Mouse (Mus musculus) CH12.LX (cell line): Measurements from ENCODE around the gene A730061H03Rik. TPM values are rescaled to one million over a fixed set of nuclear protein-coding genes. Genes with fewer than 3 reads are reported as not detected.

Experiments
- DNase-seq: peaks from one replicate; pipeline ENCODE4 v3.0.0-alpha.2; 2013; ENCODE audit errors: extremely low read depth
- H3K27ac ChIP-seq: 2 replicates; pipeline ENCODE4 v1.5.1; 2012; ENCODE audit warnings: low read depth, mild to moderate bottlenecking, control low read depth, moderate library complexity; ENCODE audit not compliant: insufficient read depth
- H3K27me3 ChIP-seq: replicated peaks from 2 replicates; pipeline ENCODE3; 2012; ENCODE audit warnings: inconsistent platforms
- H3K36me3 ChIP-seq, 2 experiments: replicated peaks in 1 of 2; 2 replicates each; pipeline versions ENCODE3 to v1.6.1; 2012; ENCODE audit warnings: inconsistent platforms in 1 of 2, low read length in 1 of 2, mild to moderate bottlenecking in 1 of 2, mixed read lengths in 1 of 2, moderate library complexity in 1 of 2; ENCODE audit not compliant: control insufficient read depth in 1 of 2, insufficient read depth in 1 of 2
- H3K4me1 ChIP-seq, 2 experiments: 2 replicates each; pipeline ENCODE4 v1.6.1; 2012; ENCODE audit warnings: inconsistent platforms in 1 of 2, moderate library complexity in 1 of 2; ENCODE audit not compliant: insufficient read depth in 2 of 2, control insufficient read depth in 1 of 2
- H3K4me2 ChIP-seq: 2 replicates; pipeline ENCODE4 v1.6.1; 2012; ENCODE audit warnings: low read depth, mild to moderate bottlenecking, control low read depth; ENCODE audit not compliant: poor library complexity, insufficient read depth, severe bottlenecking
- H3K4me3 ChIP-seq, 3 experiments: fragments of 150-350 bp in 1 of 3; sonication (generic) in 1 of 3; replicated peaks in 1 of 3; 2 replicates each; pipeline versions ENCODE3 to v1.5.1; 2011 to 2012; ENCODE audit warnings: low read depth in 2 of 3, low read length in 2 of 3, mild to moderate bottlenecking in 2 of 3, moderate library complexity in 2 of 3, control low read depth in 1 of 3, improper control_type of control experiment in 1 of 3, inconsistent platforms in 1 of 3, mixed read lengths in 1 of 3; ENCODE audit not compliant: poor library complexity in 1 of 3
- H3K79me2 ChIP-seq: replicated peaks from 2 replicates; pipeline ENCODE4 v1.6.1; 2012; ENCODE audit warnings: mild to moderate bottlenecking, moderate library complexity; ENCODE audit not compliant: control insufficient read depth, poor library complexity, insufficient read depth, severe bottlenecking; ENCODE audit errors: extremely low read depth
- H3K9ac ChIP-seq: 2 replicates; pipeline ENCODE4 v1.6.1; 2012; ENCODE audit warnings: low read depth, mild to moderate bottlenecking, control low read depth, moderate library complexity; ENCODE audit not compliant: insufficient read depth
- H3K9me3 ChIP-seq: replicated peaks from 2 replicates; pipeline ENCODE3; 2012; ENCODE audit warnings: low read length, inconsistent platforms, mixed read lengths
- BHLHE40 ChIP-seq: IDR thresholded peaks from 2 replicates; pipeline ENCODE4 v1.6.1; 2011; ENCODE audit warnings: mild to moderate bottlenecking, low read depth, low read length, improper control_type of control experiment
- CTCF ChIP-seq, 2 experiments: IDR thresholded peaks in 1 of 2; conservative IDR thresholded peaks in 1 of 2; 2 replicates each; pipeline ENCODE4 v1.5.1; 2011 to 2012; ENCODE audit warnings: low read depth in 2 of 2, low read length in 2 of 2, improper control_type of control experiment in 1 of 2, inconsistent platforms in 1 of 2, mild to moderate bottlenecking in 1 of 2, moderate library complexity in 1 of 2
- E2F4 ChIP-seq: IDR thresholded peaks from 2 replicates; pipeline ENCODE4 v1.6.1; 2011; ENCODE audit warnings: low read depth, low read length, improper control_type of control experiment; ENCODE audit not compliant: insufficient replicate concordance
- ELF1 ChIP-seq: IDR thresholded peaks from 2 replicates; pipeline ENCODE4 v1.6.1; 2014; ENCODE audit warnings: low read depth, mild to moderate bottlenecking, inconsistent platforms, low read length, improper control_type of control experiment
- ETS1 ChIP-seq: conservative IDR thresholded peaks from 2 replicates; pipeline ENCODE4 v1.6.1; 2012; ENCODE audit warnings: low read depth, mild to moderate bottlenecking, inconsistent platforms, low read length, improper control_type of control experiment, moderate library complexity
- GABPA ChIP-seq: IDR thresholded peaks from 2 replicates; pipeline ENCODE4 v1.6.1; 2012; ENCODE audit warnings: low read depth, low read length, improper control_type of control experiment, inconsistent platforms; ENCODE audit not compliant: insufficient replicate concordance
- HCFC1 ChIP-seq: IDR thresholded peaks from 2 replicates; pipeline ENCODE4 v1.6.1; 2012; ENCODE audit warnings: low read depth, mild to moderate bottlenecking, inconsistent platforms, low read length, improper control_type of control experiment
- IRF4 ChIP-seq: IDR thresholded peaks from 2 replicates; pipeline ENCODE4 v1.6.1; 2014; ENCODE audit warnings: low read depth, mild to moderate bottlenecking, inconsistent platforms, low read length, improper control_type of control experiment
- JUN ChIP-seq: IDR thresholded peaks from 2 replicates; pipeline ENCODE4 v1.6.1; 2011; ENCODE audit warnings: low read depth, mild to moderate bottlenecking, low read length, improper control_type of control experiment, moderate library complexity; ENCODE audit not compliant: insufficient read depth
- JUND ChIP-seq: conservative IDR thresholded peaks from 2 replicates; pipeline ENCODE4 v1.6.1; 2011; ENCODE audit warnings: low read depth, low read length, improper control_type of control experiment
- KAT2A ChIP-seq: IDR thresholded peaks from 2 replicates; pipeline ENCODE4 v1.6.1; 2012; ENCODE audit warnings: low read length, improper control_type of control experiment, inconsistent platforms; ENCODE audit not compliant: insufficient replicate concordance
- MAFK ChIP-seq: IDR thresholded peaks from 2 replicates; pipeline ENCODE4 v1.6.1; 2011; ENCODE audit warnings: low read length, improper control_type of control experiment; ENCODE audit not compliant: insufficient replicate concordance
- MAX ChIP-seq: IDR thresholded peaks from 2 replicates; pipeline ENCODE4 v1.6.1; 2011; ENCODE audit warnings: low read length, improper control_type of control experiment
- MXI1 ChIP-seq: IDR thresholded peaks from 2 replicates; pipeline ENCODE4 v1.6.1; 2011; ENCODE audit warnings: mild to moderate bottlenecking, low read depth, low read length, improper control_type of control experiment
- MYC ChIP-seq: IDR thresholded peaks from 2 replicates; pipeline ENCODE4 v1.6.1; 2011; ENCODE audit warnings: low read depth, mild to moderate bottlenecking, improper control_type of control experiment, low read length
- NELFE ChIP-seq: IDR thresholded peaks from 2 replicates; pipeline ENCODE4 v1.6.1; 2011; ENCODE audit warnings: low read depth, low read length, improper control_type of control experiment
- NRF1 ChIP-seq: IDR thresholded peaks from 2 replicates; pipeline ENCODE4 v1.6.1; 2014; ENCODE audit warnings: low read depth, mild to moderate bottlenecking, inconsistent platforms, low read length, improper control_type of control experiment, moderate library complexity
- PAX5 ChIP-seq: IDR thresholded peaks from 2 replicates; pipeline ENCODE4 v1.6.1; 2012; ENCODE audit warnings: low read length, inconsistent platforms, mixed read lengths
- POLR2A ChIP-seq: IDR thresholded peaks from 2 replicates; pipeline ENCODE4 v1.6.1; 2011; ENCODE audit warnings: low read depth, mild to moderate bottlenecking, improper control_type of control experiment, low read length
- RAD21 ChIP-seq: IDR thresholded peaks from 2 replicates; pipeline ENCODE4 v1.6.1; 2011; ENCODE audit warnings: low read depth, mild to moderate bottlenecking, low read length, improper control_type of control experiment, moderate library complexity
- RCOR1 ChIP-seq: conservative IDR thresholded peaks from 2 replicates; pipeline ENCODE4 v1.6.1; 2012; ENCODE audit warnings: low read depth, mild to moderate bottlenecking, inconsistent platforms, low read length, improper control_type of control experiment
- SIN3A ChIP-seq: IDR thresholded peaks from 2 replicates; pipeline ENCODE4 v1.6.1; 2012; ENCODE audit warnings: low read length, improper control_type of control experiment, inconsistent platforms
- SMC3 ChIP-seq: IDR thresholded peaks from 2 replicates; pipeline ENCODE4 v1.6.1; 2011; ENCODE audit warnings: low read depth, low read length, improper control_type of control experiment
- TBP ChIP-seq: conservative IDR thresholded peaks from 2 replicates; pipeline ENCODE4 v1.6.1; 2011; ENCODE audit warnings: low read depth, low read length, improper control_type of control experiment
- TCF12 ChIP-seq: IDR thresholded peaks from 2 replicates; pipeline ENCODE4 v1.6.1; 2014; ENCODE audit warnings: low read depth, mild to moderate bottlenecking, inconsistent platforms, low read length, improper control_type of control experiment
- UBTF ChIP-seq: IDR thresholded peaks from 2 replicates; pipeline ENCODE4 v1.6.1; 2012; ENCODE audit warnings: low read depth, mild to moderate bottlenecking, inconsistent platforms, low read length, improper control_type of control experiment, moderate library complexity
- USF1 ChIP-seq: IDR thresholded peaks from 2 replicates; pipeline ENCODE4 v1.6.1; 2014; ENCODE audit warnings: low read depth, mild to moderate bottlenecking, inconsistent platforms, low read length, improper control_type of control experiment
- ZC3H11A ChIP-seq: IDR thresholded peaks from 2 replicates; pipeline ENCODE4 v1.6.1; 2012; ENCODE audit warnings: low read depth, mild to moderate bottlenecking, inconsistent platforms, low read length, improper control_type of control experiment
- ZKSCAN1 ChIP-seq: IDR thresholded peaks from 2 replicates; pipeline ENCODE4 v1.6.1; 2012; ENCODE audit warnings: low read depth, inconsistent platforms, low read length, improper control_type of control experiment, borderline replicate concordance
- ZNF384 ChIP-seq: IDR thresholded peaks from 2 replicates; pipeline ENCODE4 v1.6.1; 2012; ENCODE audit warnings: low read depth, low read length, improper control_type of control experiment, inconsistent platforms
- dilution Hi-C: fragments of 300-500 bp; cut with MboI; formaldehyde crosslinking; loops from 2 replicates; pipeline ENCODE4 v1.14.3; 2020; ENCODE audit warnings: low sequenced_read_pairs; ENCODE audit not compliant: extremely low pct_unique_long_range_greater_than_20kb, extremely low pct_ligation_motif_present
- in situ Hi-C: fragments of 300-500 bp; cut with MboI; formaldehyde crosslinking; loops from 3 replicates; pipeline ENCODE4 v1.14.3; 2019; ENCODE audit warnings: low sequenced_read_pairs, low pct_ligation_motif_present, low pct_unique_long_range_greater_than_20kb, mixed read lengths
- polyA plus RNA-seq: library from polyadenylated mRNA; unstranded; fragments of >175 nt; gene quantifications from 2 replicates; pipeline ENCODE4 v1.2.1, GENCODE M21; 2012; ENCODE audit warnings: low read depth; ENCODE audit not compliant: insufficient read length
- total RNA-seq, 2 experiments: library from RNA; depleted of rRNA; stranded (reverse); fragments of 300-350 nt in 1 of 2; fragments of >200 nt in 1 of 2; gene quantifications; 2 replicates each; pipeline ENCODE4 v1.2.3; 2012 to 2014

Gene A730061H03Rik
- total and polyA plus RNA-seq, 3 experiments: 0.34 to 0.93 TPM; not detected in 1

DNA sequence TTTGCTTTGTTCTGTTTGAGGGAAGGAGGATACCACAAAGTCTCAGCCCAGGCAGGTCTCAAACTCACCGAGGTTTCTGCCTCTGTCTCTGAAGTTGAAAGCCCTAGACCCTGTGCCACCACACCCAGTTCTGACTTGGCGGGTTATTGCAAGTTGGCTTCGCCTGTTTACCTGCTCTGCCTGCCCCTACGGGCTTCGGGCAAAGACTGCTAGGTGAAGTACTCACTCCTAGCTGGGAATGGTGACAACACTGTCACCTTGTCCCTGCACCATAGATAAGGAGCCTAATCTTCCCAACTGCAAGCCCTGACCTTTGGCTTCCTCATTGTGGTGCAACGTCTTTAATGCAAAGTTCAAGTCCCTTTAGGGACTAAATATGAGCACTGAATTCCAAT is 25.4 kb upstream of the A730061H03Rik start:
- TF ChIP-seq PAX5 (no peak), RAD21 (no peak), SMC3 (no peak), BHLHE40 (no peak)
- Histone ChIP-seq H3K9ac (no peak overlapping the region), H3K27me3 (no peaks in the 10 kb centered on the region), H3K79me2 (peaks cover 23% of the 10 kb centered on the region), H3K4me1 (peaks cover 13 to 62% of the 10 kb centered on the region in 2 experiments), H3K4me2 (peak overlapping the region; percentile 27; the same call in 1 of the 2 replicates), H3K4me3 (peak overlapping the region in 1 of 3 experiments; percentile 12), H3K36me3 (peaks cover 29 to 58% of the 10 kb centered on the region in 2 experiments), H3K27ac (peak overlapping the region; percentile 83), H3K9me3 (no peaks in the 10 kb centered on the region)
- in situ Hi-C loops: no loop called here
- DNase-seq: no peak
- dilution Hi-C loops: no loop called here

DNA sequence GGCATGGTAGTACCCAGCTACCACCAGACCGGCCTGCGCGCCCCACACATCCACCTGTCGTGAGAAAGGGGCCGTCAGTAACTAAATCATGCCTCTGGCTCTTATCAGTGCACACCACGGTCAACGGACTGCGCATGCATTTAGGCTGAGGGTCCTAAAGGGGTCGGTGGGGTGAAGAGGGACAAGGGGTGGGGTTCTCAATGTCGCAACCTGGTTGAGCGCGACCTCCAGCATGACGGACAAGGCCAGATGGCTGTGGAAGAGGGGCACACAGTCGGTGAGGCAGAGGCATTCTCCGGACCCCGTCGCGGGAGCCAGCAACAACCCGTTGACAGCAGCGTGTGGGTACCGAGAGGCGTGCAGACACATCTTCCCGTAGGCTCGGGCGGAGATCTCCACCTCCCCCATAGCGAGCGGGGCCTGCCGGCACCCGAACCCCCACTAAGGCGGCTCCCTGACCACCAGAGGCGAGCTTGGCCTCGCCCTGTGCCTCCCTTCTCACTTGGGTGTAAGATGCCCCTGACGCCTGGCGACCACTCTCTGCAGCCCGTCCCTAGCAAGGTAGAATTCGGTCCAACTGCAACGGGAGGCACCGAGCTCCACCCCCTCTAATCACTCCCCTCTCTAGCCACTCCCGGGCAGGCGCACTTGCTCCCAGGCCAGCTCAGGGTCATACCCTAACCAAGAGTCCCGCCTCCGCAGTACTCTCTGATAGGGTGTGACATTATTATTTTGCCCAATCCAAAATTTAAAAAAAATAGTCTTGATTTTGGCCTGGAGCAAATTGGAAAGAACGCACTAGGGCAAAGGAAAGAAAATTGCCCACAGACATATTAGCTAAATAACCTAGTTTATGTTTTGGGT is 24.7 kb upstream of the A730061H03Rik start, which contains the start of gene Emc9:
Gene Emc9 (minus strand): TSS at position 601 of the 864 bp plus-strand sequence.
- H3K4me1 ChIP-seq: peaks cover 19 to 69% of the 10 kb centered on the region in 2 experiments
- H3K27ac ChIP-seq: peak within 1 kb of the TSS; percentile 83
- H3K4me2 ChIP-seq: peak within 1 kb of the TSS; percentile 55
- no peaks in the 10 kb centered on the region for H3K27me3 ChIP-seq
- peaks cover 22% of the 10 kb centered on the region for H3K79me2 ChIP-seq
- peak within 1 kb of the TSS; percentile 10; the same call in 1 of the 2 replicates for H3K9ac ChIP-seq
- peaks cover 36 to 64% of the 10 kb centered on the region in 2 experiments for H3K36me3 ChIP-seq
- no peaks in the 10 kb centered on the region for H3K9me3 ChIP-seq
- dilution Hi-C loops (no loop called here), in situ Hi-C loops (no loop called here)
- peak; percentile 75 for DNase-seq
- peak within 1 kb of the TSS; percentile 57 to 76 (median 74) for H3K4me3 ChIP-seq
- TF ChIP-seq NRF1: peak; percentile 83
- TF ChIP-seq CTCF (conservative IDR thresholded peaks at IDR 0.05 in 1 of 2, IDR thresholded peaks at IDR 0.05 in 1 of 2; ENCODE audit: low read depth in 2 of 2, low read length in 2 of 2): no peak
- TF ChIP-seq ETS1: no peak
- TF ChIP-seq USF1: no peak
- peak; percentile 78 for TF ChIP-seq MXI1
- no peak for TF ChIP-seq SMC3
- TF ChIP-seq RAD21: no peak
- no peak for TF ChIP-seq ZNF384
- no peak for TF ChIP-seq GABPA
- TF ChIP-seq UBTF: 0 out of 2 replicates have a peak, but pooled peaks have one; percentile 22
- no peak for TF ChIP-seq HCFC1
- TF ChIP-seq PAX5: no peak
- no peak; the same call in 1 of the 2 replicates for TF ChIP-seq IRF4
- TF ChIP-seq MAX: no peak
- TF ChIP-seq MYC: no peak
- TF ChIP-seq TBP: no peak
- TF ChIP-seq MAFK: no peak
- TF ChIP-seq SIN3A: peak; percentile 65
- peak; percentile 50 for TF ChIP-seq POLR2A
- TF ChIP-seq JUN: no peak
- TF ChIP-seq ZC3H11A: no peak
- no peak for TF ChIP-seq ZKSCAN1
- no peak for TF ChIP-seq RCOR1
- TF ChIP-seq JUND: no peak
- TF ChIP-seq ELF1: 0 out of 2 replicates have a peak, but pooled peaks have one; percentile 17
- no peak for TF ChIP-seq TCF12
- TF ChIP-seq BHLHE40: 0 out of 2 replicates have a peak, but pooled peaks have one; percentile 7
- TF ChIP-seq E2F4: no peak
- TF ChIP-seq NELFE: peak; percentile 37; the same call in 1 of the 2 replicates
- TF ChIP-seq KAT2A: no peak
